Mouse (Mus musculus) testis, adult 2 months (tissue): Measurements from ENCODE around the gene Plpp3.

Experiments used
- CTCF ChIP-seq: fragments of 200-500 bp; IDR thresholded peaks from 2 replicates; pipeline ENCODE4 v1.5.1; 2012; ENCODE audit warnings: low read depth, mild to moderate bottlenecking, inconsistent platforms, low read length, moderate library complexity; ENCODE audit not compliant: control insufficient read depth, insufficient read depth, insufficient replicate concordance
- POLR2A ChIP-seq: fragments of 200-500 bp; IDR thresholded peaks from 2 replicates; pipeline ENCODE4 v1.6.1; 2012; ENCODE audit warnings: low read depth, mild to moderate bottlenecking, inconsistent platforms, low read length, moderate library complexity; ENCODE audit not compliant: control insufficient read depth

DNA sequence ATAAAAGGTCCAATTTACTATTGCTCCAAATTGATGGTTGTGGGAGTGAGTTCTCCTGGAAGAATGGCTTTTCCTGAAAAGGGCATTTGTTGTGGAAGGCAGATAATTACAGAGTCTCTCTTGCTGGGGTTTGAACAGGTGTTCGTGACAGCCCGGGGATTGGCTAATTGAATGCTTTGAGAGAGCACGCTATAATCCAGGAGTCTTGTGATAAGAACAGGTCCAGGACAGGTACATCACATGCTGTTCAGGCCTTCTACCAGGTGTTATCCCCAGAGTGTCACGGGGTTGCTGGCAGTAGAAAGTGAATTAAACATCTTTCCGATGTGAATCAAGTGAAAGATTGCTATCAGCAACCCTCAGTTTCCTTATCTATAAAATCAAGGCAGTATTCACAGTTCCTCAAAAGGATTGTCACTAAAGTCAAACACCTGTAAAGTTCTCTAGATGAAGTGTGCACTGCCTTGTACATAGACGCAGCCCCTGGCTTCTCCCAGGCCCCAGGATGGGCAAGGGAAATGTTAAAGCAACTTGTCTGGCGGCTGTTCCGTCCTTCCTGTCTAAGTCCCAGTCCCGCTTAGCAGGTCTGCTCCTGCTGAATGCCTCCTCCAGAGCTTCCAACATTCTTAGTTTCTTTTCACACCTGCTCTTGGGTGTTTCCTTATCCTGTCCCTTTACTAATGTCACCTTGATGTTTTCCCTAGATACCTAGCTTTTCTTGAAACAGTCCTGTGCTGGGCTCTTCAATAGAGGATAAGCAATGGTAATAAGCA, 40.0 kb downstream of the Plpp3 start:
- no peak for TF ChIP-seq POLR2A
- no peak for TF ChIP-seq CTCF
